Mouse (Mus musculus) hindbrain, embryonic 15.5 days (tissue): Measurements from ENCODE around the gene Dhrs13. TPM values are rescaled to one million over a fixed set of nuclear protein-coding genes. Genes with fewer than 3 reads are reported as not detected.
A peak's percentile ranks its signal among the peaks of the same experiment; 100 is the strongest.

Source experiments
- ATAC-seq: fragments of 200-750 bp; cut with Nextera tagmentation; 2 replicates; pipeline ENCODE4 v1.8.0; 2017; ENCODE audit warnings: low read depth, moderate number of reproducible peaks, moderate TSS enrichment; ENCODE audit not compliant: low FRiP score
- H3K27ac ChIP-seq: fragments of 300-500 bp; sonication (generic); replicated peaks from 2 replicates; pipeline ENCODE4 v1.5.1; 2015; ENCODE audit warnings: mild to moderate bottlenecking, inconsistent platforms
- H3K27me3 ChIP-seq: fragments of 300-500 bp; sonication (generic); 2 replicates; pipeline ENCODE4 v1.6.1; 2015; ENCODE audit warnings: control low read depth, inconsistent platforms
- H3K36me3 ChIP-seq: fragments of 300-500 bp; sonication (generic); 2 replicates; pipeline ENCODE4 v1.6.1; 2015; ENCODE audit warnings: control low read depth, inconsistent platforms
- H3K4me1 ChIP-seq: fragments of 300-500 bp; sonication (generic); replicated peaks from 2 replicates; pipeline ENCODE4 v1.6.1; 2015; ENCODE audit warnings: control low read depth, inconsistent platforms
- H3K4me2 ChIP-seq: fragments of 300-500 bp; sonication (generic); 2 replicates; pipeline ENCODE4 v1.6.1; 2015; ENCODE audit warnings: moderate library complexity, mild to moderate bottlenecking, inconsistent platforms
- H3K4me3 ChIP-seq: fragments of 300-500 bp; sonication (generic); 2 replicates; pipeline ENCODE4 v1.5.1; 2015; ENCODE audit warnings: mild to moderate bottlenecking, inconsistent platforms
- H3K9ac ChIP-seq: fragments of 300-500 bp; sonication (generic); 2 replicates; pipeline ENCODE4 v1.6.1; 2015; ENCODE audit warnings: inconsistent platforms
- H3K9me3 ChIP-seq: fragments of 300-500 bp; sonication (generic); 2 replicates; pipeline ENCODE4 v1.6.1; 2016; ENCODE audit warnings: control low read depth, inconsistent platforms
- WGBS: fragments of 180-500 bp; shearing (Covaris S2); methylation state at CpG from one replicate; pipeline ENCODE4 v1.1.7; 2015; 5-methylcytosine and 5-hydroxymethylcytosine counted together
- microRNA counts: library from miRNA; unstranded; fragments of <30 nt; microRNA quantifications from one replicate; lab custom pipeline; 2016
- microRNA-seq: library from miRNA; unstranded; fragments of <30 nt; microRNA quantifications from one replicate; pipeline ENCODE4, GENCODE M21; 2016
- polyA plus RNA-seq: library from polyadenylated mRNA; unstranded; fragments of >200 nt; fragmentation: Nextera tagmentation; extraction: Ambion mirVana; gene quantifications from 2 replicates; pipeline ENCODE4 v1.2.1, GENCODE M21; 2015

Gene Dhrs13
- polyA plus RNA-seq, 1 experiment from 2014 or later = 55.6 TPM

DNA sequence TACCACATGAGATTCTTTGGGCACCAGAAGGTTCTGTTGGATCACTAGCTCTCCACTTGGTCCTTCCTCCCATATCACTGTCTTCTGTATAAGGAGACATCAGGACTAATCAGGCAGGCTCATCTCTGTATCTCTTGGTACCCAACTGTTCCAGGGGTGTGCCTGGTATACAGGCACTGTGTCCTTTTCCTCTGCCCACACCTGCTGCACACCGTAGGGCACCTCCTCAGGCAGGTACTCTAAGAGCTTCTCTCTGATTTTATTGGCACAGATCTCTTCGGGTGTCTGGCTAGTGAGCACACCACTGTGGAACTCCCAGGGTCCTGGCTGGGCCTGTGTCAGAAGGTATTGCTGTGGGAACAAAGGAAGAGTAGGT, 42.2 kb downstream of the Dhrs13 start:
- H3K4me3 ChIP-seq = no peak overlapping the region
- H3K27me3 ChIP-seq = no peaks in the 10 kb centered on the region
- no peak overlapping the region for H3K9ac ChIP-seq
- no peak for ATAC-seq
- WGBS = 95% methylated on average over 2 of the region's 2 CpGs
- peaks cover 37% of the 10 kb centered on the region for H3K36me3 ChIP-seq
- H3K4me1 ChIP-seq = peaks cover 5% of the 10 kb centered on the region
- H3K4me2 ChIP-seq = no peak overlapping the region
- no peak overlapping the region for H3K27ac ChIP-seq
- no peaks in the 10 kb centered on the region for H3K9me3 ChIP-seq

DNA sequence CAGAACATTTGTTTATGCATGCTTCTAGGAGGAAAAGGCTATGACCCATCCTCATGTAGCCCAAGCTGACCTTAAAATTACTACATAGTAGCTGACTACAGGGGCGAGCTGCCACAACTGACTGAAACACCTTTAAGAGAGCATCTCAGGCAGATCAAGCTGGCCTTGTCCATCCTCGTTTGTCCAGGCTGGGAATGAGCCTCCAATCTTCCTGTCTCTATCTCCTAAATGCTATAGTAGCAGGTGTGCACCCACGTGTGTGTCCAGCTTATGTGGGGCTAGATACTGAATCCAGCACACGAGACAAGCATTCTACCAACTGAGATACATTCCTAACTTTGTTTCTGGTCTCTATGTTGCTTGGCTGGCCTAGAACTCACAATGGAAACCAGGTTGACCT, 42.6 kb downstream of the Dhrs13 start:
- H3K4me1 ChIP-seq = peaks cover 10% of the 10 kb centered on the region
- H3K27me3 ChIP-seq = no peaks in the 10 kb centered on the region
- H3K9me3 ChIP-seq = no peaks in the 10 kb centered on the region
- WGBS = 89% methylated on average over 4 of the region's 4 CpGs
- peaks cover 37% of the 10 kb centered on the region for H3K36me3 ChIP-seq
- no peak overlapping the region for H3K4me2 ChIP-seq
- H3K27ac ChIP-seq = no peak overlapping the region
- no peak overlapping the region for H3K4me3 ChIP-seq
- no peak for ATAC-seq
- no peak overlapping the region for H3K9ac ChIP-seq

DNA sequence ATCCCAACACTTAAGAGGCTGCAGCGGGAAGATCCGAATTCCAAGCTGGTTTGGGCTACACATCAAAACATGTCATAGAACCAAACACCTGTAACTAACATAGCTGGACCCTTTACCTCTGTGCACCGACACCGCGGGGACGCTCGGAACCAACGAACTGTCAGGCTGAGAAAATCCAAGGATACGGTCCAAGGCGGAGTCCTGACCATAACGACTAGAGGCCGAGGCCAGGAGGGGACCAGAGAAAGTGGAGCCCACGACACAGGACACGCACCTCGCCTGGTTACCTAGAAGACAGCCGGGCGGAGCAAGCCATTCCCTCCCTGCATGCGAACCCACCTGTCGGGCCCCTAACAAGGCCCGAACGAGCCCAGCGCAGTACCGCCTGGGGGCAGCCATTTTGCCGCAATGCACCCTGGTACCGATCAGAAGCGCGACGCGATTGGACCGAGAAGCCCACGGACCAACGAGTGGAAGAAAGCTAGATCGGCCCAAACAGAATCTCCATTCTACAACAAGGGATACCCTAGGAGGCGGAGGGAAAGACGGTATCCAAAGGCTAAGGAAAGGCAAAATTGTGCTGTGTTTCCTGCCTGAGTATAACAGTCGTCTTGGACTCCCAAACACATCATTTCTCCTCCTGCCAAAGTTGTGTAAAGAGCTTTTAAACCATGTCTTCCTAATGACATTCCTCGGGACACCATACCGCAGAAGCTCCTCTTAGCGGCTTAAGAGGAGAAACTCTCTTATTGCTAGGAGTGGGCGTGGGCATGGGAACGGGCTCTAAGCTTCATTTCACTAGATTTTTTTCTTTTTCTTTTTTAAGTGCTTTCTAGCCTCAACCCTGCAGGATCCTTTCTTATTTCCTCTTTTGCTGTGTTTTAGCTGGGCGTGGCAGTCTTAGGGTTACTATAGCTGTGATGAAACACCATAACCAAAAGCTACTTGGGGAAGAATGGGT, 48.2 kb downstream of the Dhrs13 start, which contains the start of gene Eral1:
TSS of gene Eral1 (minus strand) at position 423 of the 961 bp plus-strand sequence.
- Histone ChIP-seq H3K4me3 (peak within 1 kb of the TSS; percentile 77), H3K27ac (peak within 1 kb of the TSS; percentile 90), H3K27me3 (0 out of 2 replicates have a peak, but pooled peaks cover 2% of the 10 kb centered on the region), H3K9ac (peak within 1 kb of the TSS; percentile 77), H3K36me3 (peaks cover 12% of the 10 kb centered on the region), H3K4me2 (peak within 1 kb of the TSS; percentile 76), H3K4me1 (peaks cover 15% of the 10 kb centered on the region), H3K9me3 (no peaks in the 10 kb centered on the region)
- peak; percentile 98 for ATAC-seq
- WGBS = 1% methylated on average over 42 of the region's 42 CpGs

DNA sequence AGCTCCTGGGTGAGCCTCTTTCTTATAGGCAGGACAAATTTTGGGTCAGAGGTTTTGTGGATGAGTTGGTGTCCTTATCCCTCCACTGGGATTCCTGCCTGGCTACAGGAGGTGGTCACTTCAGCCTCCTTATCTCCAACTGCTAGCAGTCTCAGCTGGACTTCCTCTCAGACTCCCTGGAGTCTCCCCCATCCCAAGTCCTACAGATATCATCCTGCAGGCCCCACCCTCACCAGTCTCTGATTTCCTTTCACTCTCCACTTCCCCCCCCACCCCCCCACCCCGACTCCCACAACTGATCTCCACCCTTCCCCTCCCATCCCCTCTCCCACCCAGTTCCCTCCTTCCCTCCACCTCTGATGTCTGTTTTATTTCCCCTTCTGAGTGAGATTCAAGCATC, 51.5 kb downstream of the Dhrs13 start:
- Histone ChIP-seq H3K27me3 (0 out of 2 replicates have a peak, but pooled peaks cover 2% of the 10 kb centered on the region), H3K4me1 (peaks cover 15% of the 10 kb centered on the region), H3K4me2 (no peak overlapping the region), H3K27ac (no peak overlapping the region), H3K36me3 (no peaks in the 10 kb centered on the region), H3K4me3 (no peak overlapping the region), H3K9me3 (no peaks in the 10 kb centered on the region), H3K9ac (no peak overlapping the region)
- ATAC-seq = no peak
- WGBS = 40% methylated on average over 1 of the region's 1 CpGs

DNA sequence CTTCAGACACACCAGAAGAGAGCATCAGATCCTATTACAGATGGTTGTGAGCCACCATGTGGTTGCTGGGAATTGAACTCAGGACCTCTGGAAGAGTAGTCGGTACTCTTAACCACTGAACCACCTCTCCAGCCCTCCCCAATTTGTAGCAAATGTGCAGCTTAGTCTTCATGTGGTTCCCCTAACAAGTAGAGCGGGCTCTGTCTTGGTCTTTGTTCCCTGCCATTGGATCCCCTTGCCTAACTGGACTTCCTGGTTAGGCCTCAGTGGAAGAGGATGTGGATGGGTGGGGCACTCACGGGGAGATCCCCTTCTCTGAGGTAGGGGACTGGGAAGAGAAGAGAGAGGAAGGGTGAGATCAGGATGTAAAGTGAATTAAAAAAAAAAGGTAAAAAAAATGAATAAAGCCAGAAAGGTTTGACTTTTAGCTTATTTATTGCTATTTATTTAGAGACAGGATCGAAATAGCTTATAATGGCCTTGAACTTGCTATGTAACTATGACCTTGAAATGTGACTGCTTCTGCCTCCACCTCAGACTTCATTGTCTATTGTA, 54.9 kb downstream of the Dhrs13 start:
- no peak for ATAC-seq
- Histone ChIP-seq H3K9ac (no peak overlapping the region), H3K9me3 (no peaks in the 10 kb centered on the region), H3K4me3 (no peak overlapping the region), H3K4me1 (no peaks in the 10 kb centered on the region), H3K36me3 (no peaks in the 10 kb centered on the region), H3K27me3 (0 out of 2 replicates have a peak, but pooled peaks cover 2% of the 10 kb centered on the region), H3K27ac (no peak overlapping the region), H3K4me2 (no peak overlapping the region)
- 76% methylated on average over 4 of the region's 4 CpGs for WGBS

MicroRNA genes within 50 kb of the gene (microRNA counts, 519-probe panel; counts per million panel counts)
- 3,421 counts per million, percentile 71 among the panel's probes with 10 or more counts for microRNA mmu-miR-144 (lab: Ali Mortazavi, UCI)
- 3,050 counts per million, percentile 59 among the panel's probes with 10 or more counts for microRNA mmu-miR-451 (lab: Ali Mortazavi, UCI)

Small RNA genes lying within 50 kb of the gene (microRNA-seq; reads per million reads assigned to microRNA genes)
- 21.1 reads per million, percentile 34 among the genes with 10 or more reads in this experiment for gene Mir144
- gene Mir451a = not detected
- not detected for gene Mir451b

Other genes with a start within 250 kb of the Dhrs13 start
- 1.4 and 1.9 TPM in 2 replicates for gene Gm10277, start 244.5 kb upstream of the Dhrs13 start, polyA plus RNA-seq
- gene Pipox, start 138.2 kb upstream of the Dhrs13 start, polyA plus RNA-seq = 5.1 and 5.6 TPM in 2 replicates
- gene Sez6, start 101.5 kb upstream of the Dhrs13 start, polyA plus RNA-seq = 123 and 151 TPM in 2 replicates
- 15.1 and 19.0 TPM in 2 replicates for gene Phf12, start 49.5 kb upstream of the Dhrs13 start, polyA plus RNA-seq
- gene Flot2, start 5.7 kb downstream of the Dhrs13 start, polyA plus RNA-seq = 103 and 106 TPM in 2 replicates
- gene Eral1, start 48.1 kb downstream of the Dhrs13 start, polyA plus RNA-seq = 30.9 and 32.5 TPM in 2 replicates
- gene Fam222b, start 62.4 kb downstream of the Dhrs13 start, polyA plus RNA-seq = 24.0 and 33.3 TPM in 2 replicates
- 98.7 and 102 TPM in 2 replicates for gene Traf4, start 133.3 kb downstream of the Dhrs13 start, polyA plus RNA-seq
- gene Nek8, start 144.4 kb downstream of the Dhrs13 start, polyA plus RNA-seq = 7.5 and 8.5 TPM in 2 replicates
- 12.8 and 13.2 TPM in 2 replicates for gene Tlcd1, start 144.4 kb downstream of the Dhrs13 start, polyA plus RNA-seq
- 743 and 824 TPM in 2 replicates for gene Rpl23a, start 151.3 kb downstream of the Dhrs13 start, polyA plus RNA-seq
- gene Rab34, start 156.2 kb downstream of the Dhrs13 start, polyA plus RNA-seq = 58.0 and 65.7 TPM in 2 replicates
- gene Proca1, start 161.1 kb downstream of the Dhrs13 start, polyA plus RNA-seq = 3.1 and 3.2 TPM in 2 replicates
- gene Sdf2, start 213.5 kb downstream of the Dhrs13 start, polyA plus RNA-seq = 91.6 and 92.1 TPM in 2 replicates
- gene Supt6, start 213.7 kb downstream of the Dhrs13 start, polyA plus RNA-seq = 24.8 and 27.4 TPM in 2 replicates
- 50.9 and 65.0 TPM in 2 replicates for gene 2610507B11Rik, start 229.5 kb downstream of the Dhrs13 start, polyA plus RNA-seq